Mouse (Mus musculus) CD4-positive naive resting alpha-beta T cell, adult 57 days (primary cell): Measurements from ENCODE around the gene Marcksl1. TPM values are rescaled to one million over a fixed set of nuclear protein-coding genes. Genes with fewer than 3 reads are reported as not detected.

Experiments
- total RNA-seq: library from RNA; stranded (reverse); gene quantifications from one replicate; pipeline ENCODE4 v1.2.4, GENCODE M21; 2023

The Marcksl1 gene
- 17.4 TPM for total RNA-seq

DNA sequence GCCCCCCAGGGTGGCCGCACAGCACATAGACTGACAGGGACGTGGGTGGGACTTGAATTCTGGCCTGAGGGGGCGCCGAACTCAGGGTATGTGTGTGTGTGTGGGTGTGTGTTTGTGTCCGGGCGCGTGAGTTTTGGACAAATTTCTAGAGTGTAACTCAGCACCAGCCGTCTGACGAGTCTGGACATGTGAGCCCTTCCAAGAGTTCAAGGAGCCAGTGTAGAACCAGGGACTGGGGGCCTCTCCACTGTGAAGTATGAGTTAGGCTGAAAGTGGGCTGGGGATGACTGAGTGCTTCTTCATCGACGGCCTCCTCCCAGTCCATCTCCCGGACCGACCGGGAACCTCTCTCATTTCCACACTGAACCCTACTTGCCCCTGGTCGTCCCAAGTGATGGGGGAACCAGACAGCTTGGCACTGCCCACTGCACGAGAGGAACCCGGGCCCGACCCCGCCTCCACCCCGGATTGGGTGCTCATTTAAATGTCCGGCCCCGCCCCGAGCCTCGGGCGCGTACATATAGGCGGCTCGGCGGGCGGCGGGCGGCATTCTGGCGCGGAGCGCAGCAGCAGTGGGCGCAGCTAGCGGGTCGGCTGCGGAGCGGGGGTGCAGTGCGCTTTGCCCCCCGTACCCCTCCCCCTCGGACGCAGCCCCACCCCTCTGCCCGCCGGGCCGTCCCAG is at the start of gene Marcksl1:
Gene Marcksl1 (plus strand): TSS at position 496 of the 682 bp plus-strand sequence.

GRCm38 (mm10) chr4:129490972-129491880 is 22.2 kb upstream of the Marcksl1 start, which contains the start of the genes Tssk3 and Fam229a:
Tssk3 (minus strand) TSS chr4:129491022.
Fam229a (plus strand) TSS chr4:129491190.

GRCm38 (mm10) chr4:129542592-129543141 is 29.3 kb downstream of the Marcksl1 start, which contains the start of gene Hdac1:
Hdac1 (minus strand) TSS chr4:129542713.

Other genes starting within 250 kb of the Marcksl1 start
- gene Sync, start 226.0 kb upstream of the Marcksl1 start, total RNA-seq: not detected
- gene Rbbp4, start 178.2 kb upstream of the Marcksl1 start, total RNA-seq: 132 TPM
- 30.5 TPM for gene Zbtb8os, start 177.9 kb upstream of the Marcksl1 start, total RNA-seq
- gene Zbtb8a, start 135.5 kb upstream of the Marcksl1 start, total RNA-seq: 2.8 TPM
- not detected for gene Zbtb8b, start 72.7 kb upstream of the Marcksl1 start, total RNA-seq
- 140 TPM for gene Bsdc1, start 52.0 kb upstream of the Marcksl1 start, total RNA-seq
- gene Tssk3, start 22.6 kb upstream of the Marcksl1 start, total RNA-seq: not detected
- 1.9 TPM for gene Fam229a, start 22.4 kb upstream of the Marcksl1 start, total RNA-seq
- gene Hdac1, start 29.1 kb downstream of the Marcksl1 start, total RNA-seq: 122 TPM
- gene Lck, start 60.1 kb downstream of the Marcksl1 start, total RNA-seq: 793 TPM
- gene Fam167b, start 65.0 kb downstream of the Marcksl1 start, total RNA-seq: not detected
- gene Eif3i, start 87.1 kb downstream of the Marcksl1 start, total RNA-seq: 175 TPM
- gene Tmem234, start 87.1 kb downstream of the Marcksl1 start, total RNA-seq: 133 TPM
- 4.4 TPM for gene Dcdc2b, start 100.7 kb downstream of the Marcksl1 start, total RNA-seq
- gene Iqcc, start 105.5 kb downstream of the Marcksl1 start, total RNA-seq: 22.7 TPM
- gene Ccdc28b, start 110.4 kb downstream of the Marcksl1 start, total RNA-seq: 8.2 TPM
- 55.2 TPM for gene Txlna, start 127.5 kb downstream of the Marcksl1 start, total RNA-seq
- 31.3 TPM for gene Kpna6, start 159.2 kb downstream of the Marcksl1 start, total RNA-seq
- 13.5 TPM for gene Tmem39b, start 183.3 kb downstream of the Marcksl1 start, total RNA-seq
- gene Khdrbs1, start 228.7 kb downstream of the Marcksl1 start, total RNA-seq: 132 TPM